ENCODE assay signal across 39 mouse cellular contexts in genomic region chr3:105062676-105063075, GRCm38 (mm10). TPM values are rescaled to one million over a fixed set of nuclear protein-coding genes. Genes with fewer than 3 reads are reported as not detected.
"Had no signal": no experiment of that assay in that cellular context is flagged by ENCODE, and none has a peak within 500 bp of the region (broad histone marks: within the 10 kb centered on the region; RNA-seq: fewer than 3 reads in every experiment).

No protein-coding gene starts in this region.

- H3K4me1 ChIP-seq: embryonic facial prominence, embryonic 12.5 days had no signal

- H3K36me3 ChIP-seq: embryonic facial prominence, embryonic 12.5 days; embryonic facial prominence, embryonic 13.5 days; embryonic facial prominence, embryonic 15.5 days; forebrain, embryonic 10.5 days; forebrain, embryonic 12.5 days; forebrain, embryonic 15.5 days had no signal

- ATAC-seq: forebrain, embryonic 13.5 days; forebrain, embryonic 14.5 days; forebrain, embryonic 15.5 days; forebrain, embryonic 16.5 days; forebrain, postnatal 0 days had no signal

- H3K4me3 ChIP-seq: embryonic facial prominence, embryonic 12.5 days; embryonic facial prominence, embryonic 13.5 days; embryonic facial prominence, embryonic 15.5 days; erythroblast, embryonic 14.5 days; forebrain, embryonic 10.5 days; forebrain, embryonic 12.5 days; forebrain, embryonic 13.5 days; forebrain, embryonic 15.5 days; gastrocnemius, adult 2 months; heart, adult 2 months had no signal

- H3K9me3 ChIP-seq: embryonic facial prominence, embryonic 12.5 days; embryonic facial prominence, embryonic 13.5 days; embryonic facial prominence, embryonic 15.5 days; forebrain, embryonic 10.5 days; forebrain, embryonic 12.5 days; forebrain, embryonic 13.5 days; forebrain, embryonic 15.5 days had no signal

- DNase-seq: cerebellum, adult 18-20 months; cerebellum, adult 2 months; cerebellum, adult 8-10 months; cerebellum, adult 9-10 months; cerebellum, adult 9-11 months; cerebellum, postnatal 10 days; cerebellum, postnatal 14 days; cerebellum, postnatal 25 days; cerebellum, postnatal 36 days; embryo, embryonic 11 days; forebrain, postnatal 0 days; gastrocnemius, adult 2 months; gastrocnemius, postnatal 10 days; gastrocnemius, postnatal 14 days; gastrocnemius, postnatal 25 days; gastrocnemius, postnatal 36 days; heart, adult 18-20 months; heart, adult 2 months had no signal

- H3K4me2 ChIP-seq: embryonic facial prominence, embryonic 12.5 days; embryonic facial prominence, embryonic 13.5 days; embryonic facial prominence, embryonic 15.5 days; forebrain, embryonic 12.5 days; forebrain, embryonic 13.5 days; forebrain, embryonic 15.5 days had no signal

- H3K27me3 ChIP-seq: embryonic facial prominence, embryonic 12.5 days; embryonic facial prominence, embryonic 13.5 days; forebrain, embryonic 15.5 days had no signal

- H3K27ac ChIP-seq: embryonic facial prominence, embryonic 12.5 days; embryonic facial prominence, embryonic 13.5 days; embryonic facial prominence, embryonic 15.5 days; forebrain, embryonic 10.5 days; forebrain, embryonic 12.5 days; forebrain, embryonic 13.5 days; forebrain, embryonic 15.5 days; gastrocnemius, adult 2 months; heart, adult 2 months had no signal

- H3K9ac ChIP-seq: embryonic facial prominence, embryonic 12.5 days; embryonic facial prominence, embryonic 13.5 days; embryonic facial prominence, embryonic 15.5 days; forebrain, embryonic 12.5 days; forebrain, embryonic 13.5 days; forebrain, embryonic 15.5 days; forebrain, postnatal 0 days had no signal

RNA-seq across cellular contexts. Expression of gene 4930564D02Rik, which starts 4.0 kb away (rescaled TPM):
- total RNA-seq: common myeloid progenitor, adult 5-6 weeks; forebrain, postnatal 0 days; gastrocnemius, adult 18-20 months; gastrocnemius, adult 2 months; gastrocnemius, adult 8-10 months; gastrocnemius, postnatal 10 days; gastrocnemius, postnatal 14 days; gastrocnemius, postnatal 25 days; gastrocnemius, postnatal 36 days; gastrocnemius, postnatal 4 days; granulocyte monocyte progenitor cell, adult 5-6 weeks; heart, adult 18-20 months; heart, adult 2 months had no signal
- polyA plus RNA-seq: cerebellum, adult 2 months; cortical plate, adult 2 months; embryonic facial prominence, embryonic 11.5 days; embryonic facial prominence, embryonic 12.5 days; embryonic facial prominence, embryonic 13.5 days; embryonic facial prominence, embryonic 14.5 days; embryonic facial prominence, embryonic 15.5 days; erythroblast, embryonic 14.5 days; forebrain, embryonic 10.5 days; forebrain, embryonic 11.5 days; forebrain, embryonic 12.5 days; forebrain, embryonic 13.5 days; forebrain, embryonic 14.5 days; forebrain, embryonic 15.5 days; forebrain, embryonic 16.5 days; forebrain, postnatal 0 days; frontal cortex, adult 2 months; gonadal fat pad, adult 2 months; heart, adult 2 months had no signal
